Mouse (Mus musculus): ENCODE results near the gene Kif21b. TPM values are rescaled to one million over a fixed set of nuclear protein-coding genes. Genes with fewer than 3 reads are reported as not detected.

The Kif21b gene
- polyA plus RNA-seq, 2 experiments: 1.2 to 1.8 TPM

GRCm38 (mm10) chr1:136160297-136160696, 29.1 kb downstream of the Kif21b start:
- DNase-seq (ENCODE audit: low read depth in 3 of 3, low spot score in 3 of 3) (no peak), ATAC-seq (ENCODE audit: insufficient read depth) (no peak)
- 76% methylated on average over 12 of the region's 12 CpGs for WGBS (ENCODE audit: insufficient replicate concordance)
- H3K4me1 ChIP-seq (replicated peaks; ENCODE audit: control insufficient read depth in 2 of 2, insufficient read depth in 2 of 2, low read length in 1 of 2): no peaks in the 10 kb centered on the region
- no peaks in the 10 kb centered on the region for H3K9me3 ChIP-seq (ENCODE audit: control insufficient read depth, low read length)
- H3K4me3 ChIP-seq (ENCODE audit: insufficient read depth in 1 of 2, low read depth in 2 of 2, low read length in 2 of 2): no peak overlapping the region
- no peak overlapping the region for H3K4me2 ChIP-seq (ENCODE audit: low read depth)
- TF ChIP-seq CTCF (IDR thresholded peaks at IDR 0.05; ENCODE audit: low read depth) (no peak), EP300 (IDR thresholded peaks at IDR 0.05; ENCODE audit: low read depth) (no peak)
- no peak overlapping the region for H3K27ac ChIP-seq
- no peaks in the 10 kb centered on the region for H3K36me3 ChIP-seq (replicated peaks; ENCODE audit: control insufficient read depth, insufficient read depth, low read depth)
- no peaks in the 10 kb centered on the region for H3K27me3 ChIP-seq (ENCODE audit: control insufficient read depth, insufficient read depth, low read length)
- H3K9ac ChIP-seq (replicated peaks): no peak overlapping the region

- no peaks in the 10 kb centered on the region for H3K4me1 ChIP-seq (replicated peaks; ENCODE audit: control insufficient read depth in 2 of 2, insufficient read depth in 2 of 2, low read length in 1 of 2)
- H3K9ac ChIP-seq (replicated peaks): no peak overlapping the region
- H3K36me3 ChIP-seq (replicated peaks; ENCODE audit: control insufficient read depth, insufficient read depth, low read depth): no peaks in the 10 kb centered on the region
Measured at GRCm38 (mm10) chr1:136160930-136161329, 29.7 kb downstream of the Kif21b start.

GRCm38 (mm10) chr1:136161333-136161921, 30.2 kb downstream of the Kif21b start:
- Histone ChIP-seq H3K4me3 (ENCODE audit: insufficient read depth in 1 of 2, low read depth in 2 of 2, low read length in 2 of 2) (no peak overlapping the region), H3K27ac (no peak overlapping the region), H3K36me3 (replicated peaks; ENCODE audit: control insufficient read depth, insufficient read depth, low read depth) (no peaks in the 10 kb centered on the region), H3K9me3 (ENCODE audit: control insufficient read depth, low read length) (no peaks in the 10 kb centered on the region), H3K4me1 (replicated peaks; ENCODE audit: control insufficient read depth in 2 of 2, insufficient read depth in 2 of 2, low read length in 1 of 2) (no peaks in the 10 kb centered on the region), H3K9ac (replicated peaks) (no peak overlapping the region), H3K4me2 (ENCODE audit: low read depth) (no peak overlapping the region), H3K27me3 (ENCODE audit: control insufficient read depth, insufficient read depth, low read length) (no peaks in the 10 kb centered on the region)
- ATAC-seq (ENCODE audit: insufficient read depth): no peak
- WGBS (ENCODE audit: insufficient replicate concordance): 78% methylated on average over 7 of the region's 7 CpGs
- no peak for TF ChIP-seq CTCF (IDR thresholded peaks at IDR 0.05; ENCODE audit: low read depth)
- TF ChIP-seq EP300 (IDR thresholded peaks at IDR 0.05; ENCODE audit: low read depth): no peak
- DNase-seq (ENCODE audit: low read depth in 3 of 3, low spot score in 3 of 3): no peak

More at GRCm38 (mm10) chr1:136160930-136161329, 29.7 kb downstream of the Kif21b start:
- no peak for TF ChIP-seq EP300 (IDR thresholded peaks at IDR 0.05; ENCODE audit: low read depth)
- TF ChIP-seq CTCF (IDR thresholded peaks at IDR 0.05; ENCODE audit: low read depth): no peak
- H3K4me3 ChIP-seq (ENCODE audit: insufficient read depth in 1 of 2, low read depth in 2 of 2, low read length in 2 of 2): no peak overlapping the region
- DNase-seq (ENCODE audit: low read depth in 3 of 3, low spot score in 3 of 3) (no peak), ATAC-seq (ENCODE audit: insufficient read depth) (no peak)
- no peak overlapping the region for H3K4me2 ChIP-seq (ENCODE audit: low read depth)
- H3K27ac ChIP-seq: no peak overlapping the region
- 79% methylated on average over 6 of the region's 6 CpGs for WGBS (ENCODE audit: insufficient replicate concordance)
- H3K9me3 ChIP-seq (ENCODE audit: control insufficient read depth, low read length): no peaks in the 10 kb centered on the region
- H3K27me3 ChIP-seq (ENCODE audit: control insufficient read depth, insufficient read depth, low read length): no peaks in the 10 kb centered on the region

GRCm38 (mm10) chr1:136165436-136165835, 34.2 kb downstream of the Kif21b start:
- Histone ChIP-seq H3K9ac (replicated peaks) (no peak overlapping the region), H3K4me1 (replicated peaks; ENCODE audit: control insufficient read depth in 2 of 2, insufficient read depth in 2 of 2, low read length in 1 of 2) (no peaks in the 10 kb centered on the region), H3K9me3 (ENCODE audit: control insufficient read depth, low read length) (no peaks in the 10 kb centered on the region), H3K27ac (no peak overlapping the region), H3K4me3 (ENCODE audit: insufficient read depth in 1 of 2, low read depth in 2 of 2, low read length in 2 of 2) (no peak overlapping the region), H3K4me2 (ENCODE audit: low read depth) (no peak overlapping the region), H3K36me3 (replicated peaks; ENCODE audit: control insufficient read depth, insufficient read depth, low read depth) (no peaks in the 10 kb centered on the region), H3K27me3 (ENCODE audit: control insufficient read depth, insufficient read depth, low read length) (no peaks in the 10 kb centered on the region)
- TF ChIP-seq EP300 (IDR thresholded peaks at IDR 0.05; ENCODE audit: low read depth) (no peak), CTCF (IDR thresholded peaks at IDR 0.05; ENCODE audit: low read depth) (no peak)
- 58% methylated on average over 2 of the region's 2 CpGs for WGBS (ENCODE audit: insufficient replicate concordance)
- DNase-seq (ENCODE audit: low read depth in 3 of 3, low spot score in 3 of 3) (no peak), ATAC-seq (ENCODE audit: insufficient read depth) (no peak)

- H3K27ac ChIP-seq: no peak overlapping the region
- H3K4me3 ChIP-seq (ENCODE audit: insufficient read depth in 1 of 2, low read depth in 2 of 2, low read length in 2 of 2): no peak overlapping the region
- no peaks in the 10 kb centered on the region for H3K9me3 ChIP-seq (ENCODE audit: control insufficient read depth, low read length)
- H3K4me2 ChIP-seq (ENCODE audit: low read depth): no peak overlapping the region
- no peak for TF ChIP-seq EP300 (IDR thresholded peaks at IDR 0.05; ENCODE audit: low read depth)
- TF ChIP-seq CTCF (IDR thresholded peaks at IDR 0.05; ENCODE audit: low read depth): peak; percentile 51
- H3K36me3 ChIP-seq (replicated peaks; ENCODE audit: control insufficient read depth, insufficient read depth, low read depth): no peaks in the 10 kb centered on the region
- no peaks in the 10 kb centered on the region for H3K4me1 ChIP-seq (replicated peaks; ENCODE audit: control insufficient read depth in 2 of 2, insufficient read depth in 2 of 2, low read length in 1 of 2)
- ATAC-seq (ENCODE audit: insufficient read depth): no peak
- no peak for DNase-seq (ENCODE audit: low read depth in 3 of 3, low spot score in 3 of 3)
- no peaks in the 10 kb centered on the region for H3K27me3 ChIP-seq (ENCODE audit: control insufficient read depth, insufficient read depth, low read length)
- H3K9ac ChIP-seq (replicated peaks): no peak overlapping the region
- WGBS (ENCODE audit: insufficient replicate concordance): 57% methylated on average over 8 of the region's 8 CpGs
Measured at GRCm38 (mm10) chr1:136167657-136168056, 36.5 kb downstream of the Kif21b start.

Measured in liver, embryonic 14.5 days (tissue).